Mouse (Mus musculus): ENCODE results near the gene Radil.

Radil gene

DNA sequence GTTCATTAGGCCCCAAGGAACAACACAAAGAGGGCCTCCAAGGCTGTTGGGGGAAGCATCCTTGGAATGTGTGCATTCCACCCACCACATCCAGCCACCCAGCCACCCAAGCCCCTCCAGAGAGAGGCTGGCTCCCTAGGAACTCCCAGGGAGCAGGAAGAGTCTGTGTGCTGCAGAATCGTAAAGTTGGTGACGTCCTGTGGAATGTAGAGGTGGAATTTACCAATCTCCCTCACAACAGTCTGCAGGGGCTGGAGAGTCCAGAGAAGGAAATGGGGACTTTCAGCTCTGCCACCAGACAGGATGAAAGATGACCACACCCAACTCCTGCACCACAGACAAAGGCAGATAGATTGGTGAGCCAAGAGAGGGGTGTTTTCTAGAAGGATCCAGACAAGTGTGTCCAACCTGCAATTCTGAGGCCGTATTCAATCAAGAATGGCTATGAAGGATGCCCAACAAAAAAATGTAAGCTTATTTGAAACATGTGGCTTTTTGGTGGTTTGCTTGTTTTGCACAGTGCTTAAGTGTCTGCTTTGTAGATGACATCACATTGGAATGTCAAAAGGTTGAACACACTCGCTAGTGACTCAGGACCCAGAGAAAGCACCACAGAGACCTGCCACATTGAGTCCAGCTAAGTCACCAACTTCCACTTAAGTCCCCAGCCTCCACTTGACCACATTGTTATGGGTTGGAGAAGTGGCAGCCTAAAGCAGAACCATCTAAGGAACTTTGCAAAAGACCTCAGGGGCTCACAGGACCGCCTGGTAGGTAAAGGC, 5.7 kb downstream of the Radil start:
- no peak for DNase-seq (ENCODE audit: low read depth, low spot score)

GRCm38 (mm10) chr5:142537286-142537685, 13.6 kb downstream of the Radil start:
- DNase-seq (ENCODE audit: low read depth, low spot score), result no peak

DNA sequence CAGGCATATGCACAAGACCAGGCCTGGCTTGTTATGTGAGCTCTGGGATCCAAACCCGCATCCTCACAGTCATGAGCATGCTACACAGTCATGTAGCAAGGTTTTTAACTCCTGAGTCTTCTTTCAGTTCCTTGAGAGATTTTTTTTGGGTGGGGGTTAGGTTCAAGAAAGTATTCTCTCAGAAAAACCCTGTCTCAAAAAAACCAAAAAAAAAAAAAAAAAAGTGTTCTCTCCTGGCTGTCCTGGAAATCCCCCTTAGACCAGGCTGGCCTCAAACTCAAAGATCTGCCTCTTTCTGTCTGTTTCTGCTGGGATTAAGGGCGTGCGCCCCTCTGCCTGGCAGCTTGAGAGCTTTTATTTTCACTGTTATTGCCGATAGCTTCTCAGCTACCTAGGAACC, 15.5 kb downstream of the Radil start:
- no peak for DNase-seq (ENCODE audit: low read depth, low spot score)

DNA sequence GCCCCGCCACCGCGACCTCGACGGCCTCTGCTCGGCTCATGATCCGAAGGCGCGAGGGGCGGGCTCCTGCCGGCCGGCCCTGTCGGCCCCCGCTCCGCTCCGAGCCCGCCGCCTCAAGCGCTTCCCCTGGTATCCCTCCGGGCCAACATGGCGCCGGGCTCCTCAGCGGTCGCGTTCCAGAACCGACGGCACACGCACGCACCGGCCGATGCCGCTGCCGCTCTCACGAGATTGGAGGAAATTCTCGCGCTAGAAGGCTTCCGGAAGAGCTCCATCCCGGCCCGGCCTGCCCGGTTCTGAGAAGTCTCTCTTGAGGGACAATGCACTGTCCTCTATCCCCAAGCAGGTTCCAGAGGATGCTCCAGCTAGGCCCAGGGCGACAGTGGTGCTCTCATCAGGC, 21.0 kb downstream of the Radil start, which contains the start of gene Papolb:
Gene Papolb (minus strand): TSS at position 162 of the 400 bp plus-strand sequence.
- DNase-seq (ENCODE audit: low read depth, low spot score), result no peak

- no peak for DNase-seq (ENCODE audit: low read depth, low spot score)
Measured at GRCm38 (mm10) chr5:142524711-142525464, 26.0 kb downstream of the Radil start.

GRCm38 (mm10) chr5:142521195-142521866, 29.6 kb downstream of the Radil start:
- no peak for DNase-seq (ENCODE audit: low read depth, low spot score)

DNA sequence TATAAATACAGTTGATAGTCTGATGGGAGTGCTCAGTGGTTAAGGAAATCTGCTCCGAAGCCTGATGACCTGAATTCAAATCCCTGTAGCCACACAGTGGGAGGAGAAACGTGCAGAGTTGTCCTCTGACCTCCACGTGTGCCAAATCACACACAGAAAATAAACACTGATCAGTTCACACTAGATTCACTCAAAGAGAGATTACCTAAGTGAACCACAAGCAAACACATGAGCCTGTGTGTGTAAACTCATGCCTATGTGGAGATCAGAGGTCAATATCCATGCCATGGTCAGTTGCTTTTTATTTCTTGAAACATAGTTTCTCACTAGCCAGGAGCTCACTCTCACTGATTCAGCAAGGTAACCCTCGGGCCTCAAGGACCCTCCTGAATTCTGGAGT, 30.5 kb downstream of the Radil start:
- DNase-seq (ENCODE audit: low read depth, low spot score), result no peak

DNA sequence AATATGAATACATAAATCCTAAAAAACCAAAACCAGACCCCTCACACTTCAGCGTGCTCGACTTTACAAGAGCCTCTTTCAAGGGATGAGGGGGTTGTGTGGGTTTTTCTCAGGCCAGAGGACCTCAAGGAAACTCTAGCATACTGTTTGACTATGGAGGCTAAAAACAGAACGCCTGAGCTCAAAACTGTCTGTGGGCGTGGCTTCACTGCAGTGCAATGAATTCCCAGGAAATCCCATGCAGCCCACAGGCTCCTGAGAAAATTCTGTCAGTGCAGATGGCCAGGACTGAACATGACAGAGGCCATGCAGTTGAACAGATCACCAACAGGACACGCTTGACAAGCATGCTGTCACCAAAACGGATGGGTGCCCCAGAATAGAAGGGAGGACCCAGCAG, 31.9 kb downstream of the Radil start:
- no peak for DNase-seq (ENCODE audit: low read depth, low spot score)

GRCm38 (mm10) chr5:142512112-142512511, 38.8 kb downstream of the Radil start:
- DNase-seq (ENCODE audit: low read depth, low spot score), result no peak

DNA sequence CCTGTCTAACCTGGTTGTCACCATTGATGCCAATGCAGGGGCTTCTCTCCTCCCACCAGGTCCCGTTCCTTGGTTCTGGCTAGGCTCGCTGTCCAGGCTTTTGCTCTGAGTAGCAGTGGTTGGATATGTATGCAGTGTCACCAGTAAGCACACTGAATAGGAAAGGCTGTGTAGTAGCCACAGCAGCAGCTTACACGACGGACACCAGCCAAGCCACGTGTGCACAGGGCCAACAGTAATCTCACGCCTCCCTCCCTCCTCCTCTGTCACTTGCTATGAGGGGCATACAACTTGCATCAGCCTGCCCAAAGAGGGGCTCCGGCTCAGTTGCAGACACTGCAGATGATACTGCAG, 40.9 kb downstream of the Radil start:
- DNase-seq (ENCODE audit: low read depth, low spot score), result no peak

GRCm38 (mm10) chr5:142509141-142510060, 41.5 kb downstream of the Radil start:
- no peak for DNase-seq (ENCODE audit: low read depth, low spot score)

DNA sequence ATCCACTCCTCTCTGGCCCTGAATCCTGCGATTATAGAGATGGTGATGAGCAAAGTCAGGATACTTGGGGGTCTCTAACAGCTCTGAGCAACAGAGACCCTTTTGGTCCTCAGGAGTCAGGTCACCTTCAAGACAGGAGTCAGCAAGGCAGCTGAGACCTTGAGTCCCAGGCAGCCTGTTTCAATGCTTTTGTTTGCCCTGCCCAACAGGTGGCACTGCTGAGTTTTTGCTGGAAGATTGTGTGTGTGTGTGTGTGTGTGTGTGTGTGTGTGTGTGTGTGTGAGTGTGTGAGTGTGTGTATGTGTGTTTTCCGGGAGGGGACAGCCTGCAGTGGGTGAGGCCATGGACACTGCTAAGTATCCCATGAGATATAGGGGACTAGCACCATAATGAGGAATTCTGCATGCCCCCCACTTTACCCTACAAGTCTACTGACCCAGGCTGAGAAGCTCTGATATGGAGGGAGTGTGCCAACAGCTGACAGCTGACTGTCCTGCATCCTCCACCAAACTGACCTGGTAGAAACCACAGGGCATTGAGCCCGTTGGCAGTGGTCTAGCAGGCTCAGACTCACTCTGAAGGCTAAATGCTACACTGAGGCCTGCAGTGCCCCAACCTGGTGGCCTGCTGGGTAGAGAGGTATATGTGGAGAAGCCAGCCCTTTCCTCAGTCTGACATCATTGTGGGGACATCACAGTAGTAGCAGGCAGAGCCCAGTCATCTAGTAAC, 45.0 kb downstream of the Radil start:
- DNase-seq (ENCODE audit: low read depth, low spot score), result peak; percentile 36

DNA sequence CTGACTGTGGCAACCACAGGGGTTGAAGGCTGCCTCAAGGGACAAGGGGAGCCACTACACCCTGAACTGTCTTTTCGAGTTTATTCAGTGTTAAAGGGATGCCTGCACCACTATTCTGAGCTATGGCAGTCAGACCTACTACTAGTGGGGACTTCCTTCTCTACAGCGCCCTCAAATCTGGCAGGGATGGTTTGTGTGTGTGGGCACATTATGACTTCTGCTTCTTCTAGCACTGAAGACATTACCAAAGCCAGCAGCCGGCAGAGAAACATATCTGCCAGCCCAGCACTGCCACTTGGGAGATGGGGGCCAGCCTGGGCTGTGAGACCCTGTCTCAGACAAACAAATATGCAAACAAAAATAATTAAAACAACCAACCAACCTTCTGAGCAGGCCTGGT, 46.7 kb downstream of the Radil start:
- DNase-seq (ENCODE audit: low read depth, low spot score), result no peak

GRCm38 (mm10) chr5:142502414-142502813, 48.5 kb downstream of the Radil start:
- peak; percentile 76 for DNase-seq (ENCODE audit: low read depth, low spot score)

GRCm38 (mm10) chr5:142500918-142501317, 50.0 kb downstream of the Radil start:
- peak; percentile 11 for DNase-seq (ENCODE audit: low read depth, low spot score)

DNA sequence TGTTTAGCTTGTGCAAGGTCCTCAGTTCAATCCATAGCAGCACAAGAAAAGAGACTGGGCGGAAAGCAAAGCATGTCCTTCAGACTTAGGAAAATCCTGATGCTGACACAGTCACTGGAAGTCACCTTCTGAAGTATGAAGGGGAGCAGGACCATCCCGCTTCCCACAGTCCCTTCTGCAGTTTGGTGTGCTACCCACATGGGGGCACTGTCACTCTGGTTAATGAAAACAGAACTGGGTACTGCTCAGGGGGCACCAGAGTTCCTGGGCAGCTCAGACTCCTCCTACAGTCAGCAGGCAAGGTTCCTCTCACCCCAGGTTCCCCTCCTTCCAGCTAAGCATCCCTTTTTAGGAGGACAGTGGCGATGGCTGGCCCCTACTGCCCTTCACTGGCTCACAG, 51.9 kb downstream of the Radil start:
- peak; percentile 54 for DNase-seq (ENCODE audit: low read depth, low spot score)

GRCm38 (mm10) chr5:142495321-142496096, 55.4 kb downstream of the Radil start:
- DNase-seq (ENCODE audit: low read depth, low spot score), result no peak

DNA sequence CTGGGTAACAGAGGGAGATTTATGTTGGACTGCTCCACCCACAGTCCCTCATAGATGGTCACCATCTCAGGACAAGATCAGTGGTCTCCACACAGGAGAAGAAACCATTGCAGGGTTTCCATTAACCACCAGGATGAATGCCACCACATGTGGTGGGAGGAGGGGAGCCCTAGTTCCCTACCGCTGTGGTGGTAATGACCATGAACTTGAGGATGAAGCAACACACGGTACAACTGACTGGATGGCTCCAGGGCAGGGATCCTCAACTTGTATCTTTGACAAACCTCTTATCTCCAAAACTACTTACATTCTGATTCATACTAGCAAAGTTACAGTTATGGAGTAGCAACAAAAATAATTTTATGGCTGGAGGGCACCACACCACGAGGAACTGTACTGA, 57.6 kb downstream of the Radil start:
- no peak for DNase-seq (ENCODE audit: low read depth, low spot score)

GRCm38 (mm10) chr5:142489955-142490707, 60.8 kb downstream of the Radil start:
- DNase-seq (ENCODE audit: low read depth, low spot score), result no peak

Data from A20 (cell line).